Mouse (Mus musculus) C2C12 (cell line): ENCODE results near the gene Wars2.

Source experiments
- CTCF ChIP-seq: IDR thresholded peaks from one replicate; pipeline ENCODE4 v1.5.1; 2011; ENCODE audit not compliant: control insufficient read depth, insufficient read depth, insufficient read length
- USF1 ChIP-seq: IDR thresholded peaks from one replicate; pipeline ENCODE4 v1.6.1; 2011; ENCODE audit warnings: low read depth, mild to moderate bottlenecking, control low read depth, moderate library complexity

- TF ChIP-seq CTCF (no peak), USF1 (no peak)
These were observed 95.2 kb downstream of the Wars2 start for GRCm38 (mm10) chr3:99235804-99236755.
